Mouse (Mus musculus): Measurements from ENCODE around the gene Cdh15. TPM values are rescaled to one million over a fixed set of nuclear protein-coding genes. Genes with fewer than 3 reads are reported as not detected.
A peak's percentile ranks its signal among the peaks of the same experiment; 100 is the strongest.

The Cdh15 gene
- 0.23 and 0.49 TPM in 2 replicates for polyA plus RNA-seq (2015; fragmentation: Nextera tagmentation; extraction: Ambion mirVana)

DNA sequence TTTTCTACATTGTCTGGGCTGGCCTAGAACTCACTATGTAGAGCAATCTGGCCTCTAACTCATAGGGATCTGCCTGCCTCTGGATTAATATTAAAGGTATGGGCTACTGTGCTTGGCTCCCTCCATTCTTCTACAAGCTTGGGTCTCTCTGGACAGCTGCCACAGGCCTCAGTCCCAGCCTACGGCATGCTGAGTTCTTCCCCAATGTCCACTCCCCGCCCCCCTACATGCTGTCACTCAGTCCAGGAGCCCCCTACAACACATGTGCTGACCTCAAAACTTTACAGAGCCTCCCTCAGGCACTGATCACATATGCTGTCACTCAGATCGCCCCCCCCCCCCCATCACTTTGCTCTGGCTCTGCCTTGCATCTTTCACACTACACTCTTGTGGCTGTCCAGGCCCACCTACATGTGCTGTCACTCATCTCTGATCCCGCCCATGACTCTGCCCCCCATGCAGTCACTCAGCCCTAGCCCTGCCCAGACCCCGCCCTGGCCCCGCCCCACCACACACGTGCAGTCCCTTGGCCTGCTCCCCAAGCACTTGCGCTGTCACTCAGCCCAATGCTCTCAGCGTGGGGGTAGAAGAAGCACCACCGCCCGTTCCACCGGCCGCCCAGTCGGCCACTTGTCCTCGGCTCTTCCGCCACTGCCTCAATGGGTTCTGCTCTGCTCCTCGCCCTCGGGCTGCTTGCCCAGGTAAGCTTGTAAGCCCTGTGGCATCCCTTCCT lies at the start of gene Cdh15:
Gene Cdh15, plus strand, starts transcription at position 138 of the 733 bp plus-strand sequence.
- peaks cover 8% of the 10 kb centered on the region for H3K4me1 ChIP-seq (replicated peaks)
- peak; percentile 87 for ATAC-seq
- no peaks in the 10 kb centered on the region for H3K9me3 ChIP-seq
- H3K4me3 ChIP-seq (replicated peaks) = no peak within 1 kb of the TSS
- peak within 1 kb of the TSS; percentile 43 for H3K4me2 ChIP-seq (replicated peaks)
- WGBS = 19% methylated on average over 17 of the region's 18 CpGs
- H3K36me3 ChIP-seq = no peaks in the 10 kb centered on the region
- H3K9ac ChIP-seq = no peak within 1 kb of the TSS
- H3K27me3 ChIP-seq (replicated peaks) = no peaks in the 10 kb centered on the region
- H3K27ac ChIP-seq = no peak within 1 kb of the TSS

DNA sequence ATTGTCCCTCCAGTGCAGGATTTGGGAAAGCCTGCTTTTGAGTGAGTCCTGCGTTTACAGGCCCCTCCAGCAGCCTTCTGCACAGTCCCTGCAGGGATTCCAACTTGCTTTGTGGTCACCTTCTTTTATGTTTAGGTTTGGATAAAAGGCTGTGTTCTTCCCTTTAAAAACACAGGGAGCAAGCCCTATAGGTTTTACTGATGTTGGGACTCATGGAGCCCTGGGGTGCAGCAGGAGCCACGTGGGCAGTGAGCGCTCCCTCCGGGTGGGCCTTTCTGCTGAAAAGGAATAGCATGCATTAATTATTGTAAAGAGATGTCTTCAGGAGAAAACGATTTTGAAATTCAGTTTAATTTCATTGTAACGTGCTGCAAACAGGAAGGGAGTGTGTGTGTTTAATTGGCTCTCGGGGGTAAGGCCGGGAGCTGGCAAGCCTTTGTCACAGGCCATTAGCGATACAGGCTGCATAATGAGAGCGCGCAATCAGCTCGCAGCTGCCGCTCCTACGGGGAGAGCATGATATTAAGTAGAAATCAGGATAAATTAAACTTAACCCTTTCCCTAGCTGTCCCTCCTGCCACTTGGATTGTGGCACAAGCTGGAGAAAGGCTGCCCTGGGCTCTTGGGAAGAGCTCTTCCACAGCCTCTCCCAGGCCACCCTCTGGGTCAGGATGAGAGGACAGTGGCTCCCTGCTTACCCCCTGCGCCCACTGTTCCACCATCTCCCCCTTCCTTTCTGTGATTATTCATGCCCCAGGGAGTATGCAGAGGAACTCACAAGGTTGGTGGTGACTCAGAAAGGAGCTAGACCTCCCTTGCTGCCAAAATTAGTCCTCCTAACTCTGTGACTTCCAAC lies 43.6 kb upstream of the Cdh15 start:
- ATAC-seq = no peak

DNA sequence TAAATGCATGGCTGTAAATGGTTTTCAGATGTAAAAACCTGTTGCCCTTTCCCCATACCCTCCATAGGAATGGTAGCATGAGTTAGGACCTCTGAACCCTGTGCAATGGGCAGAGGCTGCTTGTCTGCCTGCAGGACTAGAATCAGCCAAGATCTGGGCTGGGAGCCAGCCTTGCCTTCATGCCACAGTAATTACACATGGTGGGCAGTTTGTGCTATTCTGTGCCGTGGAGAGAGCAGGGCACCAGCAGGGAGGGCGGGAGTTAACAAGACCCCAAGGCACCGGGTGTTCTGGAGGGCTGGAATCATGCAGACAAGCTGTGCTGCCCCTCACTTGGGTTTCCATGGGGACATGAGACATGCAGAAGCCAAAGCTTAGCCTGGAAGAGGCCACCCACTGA lies 42.4 kb upstream of the Cdh15 start:
- no peak overlapping the region for H3K4me2 ChIP-seq (replicated peaks)
- 67% methylated on average over 3 of the region's 3 CpGs for WGBS
- H3K36me3 ChIP-seq = no peaks in the 10 kb centered on the region
- no peak overlapping the region for H3K4me3 ChIP-seq (replicated peaks)
- no peak overlapping the region for H3K27ac ChIP-seq
- no peaks in the 10 kb centered on the region for H3K4me1 ChIP-seq (replicated peaks)
- H3K27me3 ChIP-seq (replicated peaks) = no peaks in the 10 kb centered on the region
- H3K9ac ChIP-seq = no peak overlapping the region
- no peak for ATAC-seq
- H3K9me3 ChIP-seq = no peaks in the 10 kb centered on the region

More for the DNA sequence above, 43.6 kb upstream of the Cdh15 start:
- no peak overlapping the region for H3K9ac ChIP-seq
- no peaks in the 10 kb centered on the region for H3K36me3 ChIP-seq
- no peaks in the 10 kb centered on the region for H3K4me1 ChIP-seq (replicated peaks)
- no peak overlapping the region for H3K4me2 ChIP-seq (replicated peaks)
- H3K27me3 ChIP-seq (replicated peaks) = no peaks in the 10 kb centered on the region
- no peaks in the 10 kb centered on the region for H3K9me3 ChIP-seq
- no peak overlapping the region for H3K4me3 ChIP-seq (replicated peaks)
- WGBS = 51% methylated on average over 15 of the region's 15 CpGs
- no peak overlapping the region for H3K27ac ChIP-seq

DNA sequence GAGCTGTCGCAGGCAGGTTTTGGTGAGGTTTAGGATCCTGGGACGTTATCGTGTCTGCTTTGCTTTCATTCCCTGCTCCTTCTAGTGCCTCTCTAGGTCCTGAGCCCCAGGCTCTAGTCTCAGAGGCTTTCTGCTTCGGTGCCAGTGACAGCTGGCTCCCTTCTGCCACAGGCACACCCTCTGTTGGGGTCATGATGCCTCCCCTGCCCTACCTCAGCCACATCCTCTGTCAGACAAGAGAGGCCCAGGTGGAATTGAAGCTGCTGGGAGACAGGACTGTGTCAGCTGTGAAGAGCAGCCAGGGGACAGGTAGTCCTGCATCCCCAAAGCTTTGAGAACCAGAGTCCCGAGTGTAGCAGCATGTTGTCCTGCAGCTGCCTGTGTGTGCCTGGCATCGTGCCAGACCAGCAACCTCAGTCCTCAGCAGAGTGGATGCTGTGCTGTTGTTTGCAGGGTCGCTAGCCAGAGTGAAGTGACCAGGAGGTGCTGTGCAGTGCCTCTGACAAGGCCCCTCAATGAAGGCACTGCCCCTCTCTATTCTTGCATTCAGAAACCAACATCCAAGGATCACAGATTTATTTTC lies 40.7 kb upstream of the Cdh15 start:
- H3K36me3 ChIP-seq = peaks cover 2% of the 10 kb centered on the region; the same call in 1 of the 2 replicates
- no peaks in the 10 kb centered on the region for H3K4me1 ChIP-seq (replicated peaks)
- H3K4me2 ChIP-seq (replicated peaks) = no peak overlapping the region
- 72% methylated on average over 7 of the region's 7 CpGs for WGBS
- no peaks in the 10 kb centered on the region for H3K27me3 ChIP-seq (replicated peaks)
- no peak overlapping the region for H3K27ac ChIP-seq
- no peak overlapping the region for H3K9ac ChIP-seq
- no peak overlapping the region for H3K4me3 ChIP-seq (replicated peaks)
- ATAC-seq = no peak
- no peaks in the 10 kb centered on the region for H3K9me3 ChIP-seq

DNA sequence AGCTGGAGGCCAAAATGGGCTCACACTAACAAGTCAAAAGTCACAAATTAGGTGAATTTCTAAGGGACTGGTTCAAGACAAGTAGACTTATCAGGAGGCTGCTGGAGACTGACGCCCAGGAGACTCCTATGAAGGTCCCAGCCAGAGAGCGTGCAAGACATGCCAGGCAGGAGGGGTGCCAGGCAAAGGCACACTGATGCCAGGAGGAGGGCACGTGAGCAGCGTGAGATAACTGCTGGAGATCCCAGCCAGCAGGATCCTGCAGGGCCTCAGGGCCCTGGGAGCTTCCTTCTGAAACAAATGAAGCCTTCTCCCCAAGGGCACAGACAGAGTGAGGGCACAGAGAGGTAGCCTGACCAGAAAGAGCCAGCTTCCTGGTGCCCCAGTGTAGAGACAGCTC lies 39.9 kb upstream of the Cdh15 start:
- H3K4me3 ChIP-seq (replicated peaks) = no peak overlapping the region
- H3K27me3 ChIP-seq (replicated peaks) = no peaks in the 10 kb centered on the region
- no peaks in the 10 kb centered on the region for H3K9me3 ChIP-seq
- H3K4me2 ChIP-seq (replicated peaks) = no peak overlapping the region
- H3K4me1 ChIP-seq (replicated peaks) = no peaks in the 10 kb centered on the region
- ATAC-seq = no peak
- peaks cover 2% of the 10 kb centered on the region; the same call in 1 of the 2 replicates for H3K36me3 ChIP-seq
- H3K27ac ChIP-seq = no peak overlapping the region
- H3K9ac ChIP-seq = no peak overlapping the region
- 92% methylated on average over 4 of the region's 4 CpGs for WGBS

DNA sequence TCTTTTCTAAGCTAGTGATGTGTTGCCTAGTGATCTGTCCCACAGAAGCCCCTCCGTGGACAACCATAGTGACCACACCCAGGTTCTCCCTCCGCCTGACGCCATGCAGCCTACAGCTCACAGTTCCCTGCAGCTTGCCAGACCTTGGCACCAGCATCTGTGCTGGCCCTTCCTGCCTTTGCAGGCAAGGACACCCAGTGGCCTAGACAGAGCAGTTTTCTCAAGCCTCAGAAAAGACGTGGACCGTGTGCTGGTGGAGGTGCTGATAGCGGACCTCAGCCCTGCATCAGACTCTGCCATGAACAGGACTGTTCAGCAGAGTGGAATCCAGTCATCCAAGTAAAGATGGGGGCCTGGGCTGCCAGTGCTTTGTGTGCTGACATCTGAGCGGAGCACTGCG lies 37.4 kb upstream of the Cdh15 start:
- Histone ChIP-seq H3K27me3 (replicated peaks) (no peaks in the 10 kb centered on the region), H3K36me3 (peaks cover 5% of the 10 kb centered on the region; the same call in 1 of the 2 replicates), H3K9me3 (no peaks in the 10 kb centered on the region), H3K4me1 (replicated peaks) (no peaks in the 10 kb centered on the region), H3K4me3 (replicated peaks) (no peak overlapping the region), H3K9ac (no peak overlapping the region), H3K27ac (no peak overlapping the region), H3K4me2 (replicated peaks) (no peak overlapping the region)
- ATAC-seq = no peak
- WGBS = 79% methylated on average over 8 of the region's 8 CpGs

DNA sequence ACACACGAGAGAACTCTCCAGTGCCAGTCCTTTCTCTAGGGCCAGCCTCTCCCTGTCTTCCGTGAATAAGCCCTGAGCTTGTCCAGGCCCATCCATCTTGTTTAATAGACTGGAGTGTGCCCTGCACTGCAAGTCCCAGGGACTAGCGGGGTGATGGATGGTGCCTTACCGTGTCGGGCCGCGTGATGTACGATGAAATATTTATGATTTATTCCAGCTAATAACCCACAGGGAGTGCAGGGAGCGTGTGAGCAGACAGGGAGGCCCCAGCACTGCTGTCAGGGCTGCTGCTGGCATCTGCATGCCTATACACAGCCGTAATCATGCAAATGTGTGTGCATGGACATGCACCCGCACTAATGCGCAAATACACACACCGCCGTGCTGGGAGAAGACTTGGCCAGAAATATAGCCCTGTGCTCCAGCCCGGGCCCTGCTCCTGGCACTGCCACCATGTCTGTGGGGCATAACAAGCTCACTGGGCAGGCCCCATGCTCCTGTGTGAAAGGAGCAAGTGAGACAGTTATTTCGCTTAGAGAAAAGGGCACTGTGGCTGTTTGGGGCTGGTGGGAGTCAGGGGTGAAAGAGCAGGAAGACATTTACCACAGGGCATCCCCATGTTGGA lies 35.8 kb upstream of the Cdh15 start:
- 77% methylated on average over 16 of the region's 16 CpGs for WGBS
- Histone ChIP-seq H3K9ac (no peak overlapping the region), H3K36me3 (peaks cover 5% of the 10 kb centered on the region; the same call in 1 of the 2 replicates), H3K4me2 (replicated peaks) (no peak overlapping the region), H3K9me3 (no peaks in the 10 kb centered on the region), H3K4me3 (replicated peaks) (no peak overlapping the region), H3K27me3 (replicated peaks) (no peaks in the 10 kb centered on the region), H3K27ac (no peak overlapping the region), H3K4me1 (replicated peaks) (no peaks in the 10 kb centered on the region)
- ATAC-seq = no peak

DNA sequence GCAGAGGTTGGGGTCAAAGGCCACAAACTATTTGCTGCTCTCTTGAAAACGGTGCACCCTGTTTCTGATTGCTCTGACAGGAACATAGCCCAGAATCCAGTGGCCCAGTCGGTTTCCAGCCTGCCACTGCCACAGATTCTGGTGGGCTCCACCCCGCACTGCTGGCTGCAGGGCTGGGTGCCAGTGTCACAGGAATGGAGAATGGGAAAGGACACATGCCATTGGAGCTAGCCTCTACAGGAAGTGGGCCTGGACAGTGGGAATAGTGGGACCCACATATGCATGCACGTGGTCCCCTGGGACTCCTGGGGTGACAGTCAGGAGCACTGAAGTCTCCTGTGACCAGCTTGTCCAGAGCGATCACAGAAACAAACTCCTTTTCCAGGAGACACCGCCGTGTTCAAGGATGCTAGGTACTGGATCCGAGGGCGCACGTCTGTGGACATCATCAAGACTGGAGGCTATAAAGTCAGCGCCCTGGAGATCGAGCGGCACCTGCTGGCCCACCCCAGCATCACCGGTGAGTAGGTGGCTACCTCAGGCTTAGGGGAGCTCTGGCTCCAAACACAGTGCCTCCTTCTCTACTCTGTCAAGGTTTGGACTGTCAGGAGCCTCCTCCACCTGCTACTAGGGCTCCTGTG lies 35.0 kb upstream of the Cdh15 start:
- Histone ChIP-seq H3K27me3 (replicated peaks) (no peaks in the 10 kb centered on the region), H3K9ac (no peak overlapping the region), H3K4me1 (replicated peaks) (no peaks in the 10 kb centered on the region), H3K4me2 (replicated peaks) (no peak overlapping the region), H3K36me3 (peaks cover 5% of the 10 kb centered on the region; the same call in 1 of the 2 replicates), H3K9me3 (no peaks in the 10 kb centered on the region), H3K27ac (no peak overlapping the region), H3K4me3 (replicated peaks) (no peak overlapping the region)
- 69% methylated on average over 14 of the region's 14 CpGs for WGBS
- ATAC-seq = no peak

DNA sequence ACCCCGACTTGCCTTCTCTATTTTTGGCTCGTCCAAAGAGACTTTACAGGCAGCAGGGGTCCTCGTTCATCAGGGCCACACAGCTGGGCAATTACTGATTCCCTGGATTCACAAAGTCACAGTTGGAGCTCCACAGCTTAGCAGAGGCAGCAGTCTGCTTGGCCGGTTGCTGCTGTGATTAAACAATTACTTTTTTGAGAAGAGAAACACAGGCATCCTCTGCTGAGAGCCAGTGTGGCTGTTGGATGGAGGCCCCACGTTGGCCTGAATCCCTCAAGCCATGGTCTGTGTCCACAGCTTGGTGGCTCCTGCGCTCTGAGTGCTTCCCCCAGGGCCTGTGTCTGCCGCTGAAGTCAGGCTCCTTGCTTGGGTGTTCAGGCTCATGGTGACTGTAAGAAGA lies 33.2 kb upstream of the Cdh15 start:
- no peaks in the 10 kb centered on the region for H3K9me3 ChIP-seq
- H3K4me1 ChIP-seq (replicated peaks) = no peaks in the 10 kb centered on the region
- peaks cover 5% of the 10 kb centered on the region; the same call in 1 of the 2 replicates for H3K36me3 ChIP-seq
- no peak overlapping the region for H3K27ac ChIP-seq
- H3K9ac ChIP-seq = no peak overlapping the region
- WGBS = 46% methylated on average over 7 of the region's 7 CpGs
- ATAC-seq = no peak
- no peak overlapping the region for H3K4me2 ChIP-seq (replicated peaks)
- no peak overlapping the region for H3K4me3 ChIP-seq (replicated peaks)
- H3K27me3 ChIP-seq (replicated peaks) = no peaks in the 10 kb centered on the region

DNA sequence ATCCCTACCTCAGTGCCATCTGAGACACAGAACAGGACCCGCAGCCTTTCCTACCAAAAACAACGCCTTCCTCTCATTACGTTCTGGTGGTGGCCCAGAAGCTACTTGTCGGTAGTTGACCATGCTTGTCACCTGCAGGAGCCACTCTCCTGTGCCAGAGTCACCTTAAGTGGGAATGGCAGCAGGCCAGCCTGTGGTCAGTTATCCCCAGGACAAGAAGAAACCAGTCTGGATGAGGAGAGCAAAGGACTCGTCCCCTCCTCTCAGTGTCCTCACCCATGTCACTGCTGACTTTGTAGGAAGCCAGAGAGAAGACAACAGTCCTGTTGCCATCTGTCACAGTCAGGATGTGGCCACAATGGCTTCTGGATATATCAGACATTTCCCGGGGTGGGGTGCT lies 30.8 kb upstream of the Cdh15 start:
- no peaks in the 10 kb centered on the region for H3K9me3 ChIP-seq
- 92% methylated on average over 6 of the region's 6 CpGs for WGBS
- H3K4me3 ChIP-seq (replicated peaks) = no peak overlapping the region
- 0 out of 2 replicates have a peak, but pooled peaks cover 3% of the 10 kb centered on the region for H3K36me3 ChIP-seq
- no peaks in the 10 kb centered on the region for H3K27me3 ChIP-seq (replicated peaks)
- ATAC-seq = no peak
- H3K4me1 ChIP-seq (replicated peaks) = no peaks in the 10 kb centered on the region
- H3K4me2 ChIP-seq (replicated peaks) = no peak overlapping the region
- H3K27ac ChIP-seq = no peak overlapping the region
- H3K9ac ChIP-seq = no peak overlapping the region

DNA sequence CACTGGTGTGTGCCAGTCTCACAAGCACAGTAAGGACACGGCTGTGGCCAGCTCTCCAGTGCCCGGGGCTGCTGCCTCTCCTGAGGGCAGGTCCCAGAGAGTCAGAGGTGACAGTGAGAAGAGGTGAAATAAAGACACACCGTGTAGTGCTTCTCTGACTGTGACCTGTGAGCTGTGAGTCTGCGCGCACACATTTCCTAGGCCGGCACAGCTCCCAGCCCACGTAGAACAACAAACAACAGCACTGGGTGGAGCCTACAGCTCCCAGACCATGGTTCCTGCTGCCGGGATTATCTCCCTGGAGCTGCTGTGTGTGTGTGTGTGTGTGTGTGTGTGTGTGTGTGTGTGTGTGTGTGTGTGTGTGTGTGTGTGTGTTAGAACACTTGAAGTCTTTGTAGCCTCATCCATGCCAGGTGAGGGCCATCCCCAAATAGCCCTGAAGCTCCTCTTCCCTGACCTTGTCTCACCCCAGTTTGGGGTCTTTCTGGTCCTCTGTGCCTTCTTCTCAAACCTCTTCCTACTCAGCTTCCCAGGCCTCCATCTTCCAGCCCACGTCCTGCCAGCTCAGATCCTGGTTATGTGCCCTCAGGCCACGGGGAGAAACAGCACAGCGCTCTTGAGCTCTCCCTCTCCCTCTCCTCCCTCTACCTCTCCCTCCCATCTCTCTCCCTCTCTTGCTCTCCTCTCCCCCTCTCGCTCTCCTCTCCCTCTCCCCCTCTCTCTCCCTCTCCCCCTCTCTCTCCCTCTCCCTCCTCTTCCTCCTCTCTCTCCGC lies 29.9 kb upstream of the Cdh15 start:
- no peaks in the 10 kb centered on the region for H3K4me1 ChIP-seq (replicated peaks)
- H3K36me3 ChIP-seq = 0 out of 2 replicates have a peak, but pooled peaks cover 3% of the 10 kb centered on the region
- no peak overlapping the region for H3K4me3 ChIP-seq (replicated peaks)
- WGBS = 37% methylated on average over 13 of the region's 13 CpGs
- no peaks in the 10 kb centered on the region for H3K27me3 ChIP-seq (replicated peaks)
- H3K9me3 ChIP-seq = no peaks in the 10 kb centered on the region
- H3K27ac ChIP-seq = no peak overlapping the region
- no peak for ATAC-seq
- no peak overlapping the region for H3K9ac ChIP-seq
- no peak overlapping the region for H3K4me2 ChIP-seq (replicated peaks)

All from intestine, embryonic 15.5 days (tissue).